Mouse (Mus musculus) right cerebral cortex, adult 18-20 months (tissue): Measurements from ENCODE around the gene Bsg.

Experiments
- DNase-seq: peaks from one replicate; pipeline ENCODE4 v3.0.0; 2022; ENCODE audit warnings: mixed read lengths

The Bsg gene

GRCm38 (mm10) chr10:79705951-79706350, 1.7 kb downstream of the Bsg start:
- no peak for DNase-seq

- DNase-seq, result no peak
Measured at GRCm38 (mm10) chr10:79706406-79707094, 2.3 kb downstream of the Bsg start.

- no peak for DNase-seq
Measured at GRCm38 (mm10) chr10:79707162-79707561, 2.9 kb downstream of the Bsg start.

GRCm38 (mm10) chr10:79707759-79708158, 3.5 kb downstream of the Bsg start:
- no peak for DNase-seq

GRCm38 (mm10) chr10:79708668-79709067, 4.4 kb downstream of the Bsg start:
- no peak for DNase-seq

- no peak for DNase-seq
Measured at GRCm38 (mm10) chr10:79709307-79709706, 5.0 kb downstream of the Bsg start.

GRCm38 (mm10) chr10:79712029-79712428, 7.7 kb downstream of the Bsg start:
- DNase-seq, result no peak

- DNase-seq, result peak; percentile 84
Measured at GRCm38 (mm10) chr10:79712499-79713126, 8.3 kb downstream of the Bsg start.

- DNase-seq, result no peak
Measured at GRCm38 (mm10) chr10:79713163-79713562, 8.9 kb downstream of the Bsg start.

GRCm38 (mm10) chr10:79714996-79715395, 10.7 kb downstream of the Bsg start:
- DNase-seq, result no peak

- no peak for DNase-seq
Measured at GRCm38 (mm10) chr10:79716254-79716987, 12.1 kb downstream of the Bsg start, which contains the start of gene Hcn2. Hcn2 (plus strand) TSS chr10:79716634.

GRCm38 (mm10) chr10:79716988-79717355, 12.7 kb downstream of the Bsg start:
- peak; percentile 68 for DNase-seq

- no peak for DNase-seq
Measured at GRCm38 (mm10) chr10:79717640-79718357, 13.5 kb downstream of the Bsg start.

- no peak for DNase-seq
Measured at GRCm38 (mm10) chr10:79721089-79721488, 16.8 kb downstream of the Bsg start.

- no peak for DNase-seq
Measured at GRCm38 (mm10) chr10:79723047-79723446, 18.8 kb downstream of the Bsg start.

GRCm38 (mm10) chr10:79723692-79724091, 19.4 kb downstream of the Bsg start:
- no peak for DNase-seq

- DNase-seq, result no peak
Measured at GRCm38 (mm10) chr10:79726090-79726489, 21.8 kb downstream of the Bsg start.

- peak; percentile 74 for DNase-seq
Measured at GRCm38 (mm10) chr10:79728323-79729249, 24.3 kb downstream of the Bsg start.

GRCm38 (mm10) chr10:79729357-79729965, 25.2 kb downstream of the Bsg start:
- DNase-seq, result peak; percentile 79

GRCm38 (mm10) chr10:79732500-79732899, 28.2 kb downstream of the Bsg start:
- no peak for DNase-seq

- DNase-seq, result no peak
Measured at GRCm38 (mm10) chr10:79733847-79734246, 29.6 kb downstream of the Bsg start.

GRCm38 (mm10) chr10:79735361-79735760, 31.1 kb downstream of the Bsg start:
- no peak for DNase-seq
